Mouse (Mus musculus) heart, adult 2 months (tissue): ENCODE measurements at regions not wholly inside any gene's neighbourhood (a gene's known extent, or its start where the extent isn't known, plus 50 kb on each side); places are given as distances from the start of the nearest gene placed in this dataset.

Experiments used
- CTCF ChIP-seq: fragments of 200-600 bp; IDR thresholded peaks from 2 replicates; pipeline ENCODE4 v1.8.1; 2022; ENCODE audit warnings: antibody characterized with exemption, mild to moderate bottlenecking, moderate library complexity
- EP300 ChIP-seq: fragments of 200-500 bp; IDR thresholded peaks from 2 replicates; pipeline ENCODE4 v1.6.1; 2011; ENCODE audit warnings: low read depth, low read length, control low read depth; ENCODE audit not compliant: insufficient read depth
- POLR2A ChIP-seq: fragments of 200-500 bp; IDR thresholded peaks from 2 replicates; pipeline ENCODE4 v1.6.1; 2011; ENCODE audit warnings: mild to moderate bottlenecking, low read depth, low read length, control low read depth; ENCODE audit not compliant: insufficient read depth

DNA sequence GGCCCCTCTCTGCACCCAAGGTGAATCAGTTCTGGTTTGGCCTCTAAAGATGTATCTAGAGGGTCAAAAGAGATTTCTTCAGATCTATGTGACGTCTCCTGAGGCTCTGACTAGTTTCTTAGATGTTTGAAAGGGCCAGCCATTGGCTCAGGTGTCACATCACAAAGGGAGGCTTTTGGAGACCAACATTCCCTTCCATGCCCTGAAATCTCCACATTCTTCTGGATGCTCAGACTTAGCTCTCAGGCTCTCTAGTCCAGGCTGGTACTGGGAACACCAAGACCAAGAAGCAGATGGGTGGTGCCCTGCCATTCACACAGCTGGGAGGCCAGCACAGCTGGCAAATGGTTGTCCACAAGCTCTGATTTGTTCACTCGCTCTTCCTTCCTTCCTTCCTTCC, 142.4 kb upstream of the Tbca start:
- TF ChIP-seq CTCF, result no peak
- no peak for TF ChIP-seq EP300
- TF ChIP-seq POLR2A, result no peak
